Mouse (Mus musculus): ENCODE results near the gene Tmem151b. TPM values are rescaled to one million over a fixed set of nuclear protein-coding genes. Genes with fewer than 3 reads are reported as not detected.

Gene Tmem151b
- polyA plus RNA-seq, 1 experiment from 2014 or later, result 14.3 TPM

DNA sequence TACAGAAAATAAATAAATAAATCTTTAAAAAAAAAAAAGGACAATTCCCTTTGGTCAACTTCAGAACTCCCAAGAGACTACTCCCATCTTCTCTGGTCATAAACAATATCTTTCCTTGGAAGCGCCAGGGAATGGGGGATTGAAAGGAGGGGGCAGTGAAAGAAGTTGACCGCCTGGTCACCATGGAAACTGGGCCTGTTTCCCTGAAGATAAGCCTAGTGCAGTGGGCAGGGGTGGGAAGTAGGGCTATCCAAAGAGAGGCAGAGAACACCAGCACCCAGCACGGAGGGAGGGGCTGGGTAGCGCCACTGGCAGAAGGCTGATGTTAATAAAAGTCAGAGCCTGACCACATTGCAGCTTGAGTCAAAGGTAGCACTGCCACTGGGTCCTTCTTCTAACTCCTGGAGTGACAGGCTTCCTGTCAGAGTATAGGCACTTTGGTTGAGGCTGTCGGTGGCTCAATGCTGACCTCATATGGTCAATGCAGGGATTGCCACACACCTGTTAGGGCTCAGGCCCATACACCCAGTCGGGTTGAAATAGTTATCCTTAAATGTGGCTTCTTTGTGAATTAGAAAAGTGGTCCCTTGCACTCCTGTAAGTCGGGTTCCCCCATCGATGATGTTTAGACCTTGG, 2.5 kb upstream of the Tmem151b start:
- Histone ChIP-seq H3K9ac (replicated peaks; ENCODE audit: low read depth, low read length) (no peak overlapping the region), H3K9me3 (ENCODE audit: control insufficient read depth, low read length) (no peaks in the 10 kb centered on the region), H3K27me3 (ENCODE audit: control insufficient read depth, insufficient read depth, low read length) (peaks cover 5% of the 10 kb centered on the region), H3K27ac (ENCODE audit: low read depth, low read length) (no peak overlapping the region), H3K36me3 (ENCODE audit: control insufficient read depth, insufficient read depth, low read length) (no peaks in the 10 kb centered on the region), H3K4me1 (ENCODE audit: control insufficient read depth, insufficient read depth, low read length) (peaks cover 14% of the 10 kb centered on the region; the same call in 1 of the 2 replicates), H3K4me2 (ENCODE audit: low read depth, low read length) (no peak overlapping the region), H3K4me3 (ENCODE audit: low read depth, low read length) (no peak overlapping the region)
- 5% methylated on average over 8 of the region's 8 CpGs for WGBS
- peak; percentile 39; the same call in 1 of the 2 replicates for ATAC-seq (ENCODE audit: low read depth)

DNA sequence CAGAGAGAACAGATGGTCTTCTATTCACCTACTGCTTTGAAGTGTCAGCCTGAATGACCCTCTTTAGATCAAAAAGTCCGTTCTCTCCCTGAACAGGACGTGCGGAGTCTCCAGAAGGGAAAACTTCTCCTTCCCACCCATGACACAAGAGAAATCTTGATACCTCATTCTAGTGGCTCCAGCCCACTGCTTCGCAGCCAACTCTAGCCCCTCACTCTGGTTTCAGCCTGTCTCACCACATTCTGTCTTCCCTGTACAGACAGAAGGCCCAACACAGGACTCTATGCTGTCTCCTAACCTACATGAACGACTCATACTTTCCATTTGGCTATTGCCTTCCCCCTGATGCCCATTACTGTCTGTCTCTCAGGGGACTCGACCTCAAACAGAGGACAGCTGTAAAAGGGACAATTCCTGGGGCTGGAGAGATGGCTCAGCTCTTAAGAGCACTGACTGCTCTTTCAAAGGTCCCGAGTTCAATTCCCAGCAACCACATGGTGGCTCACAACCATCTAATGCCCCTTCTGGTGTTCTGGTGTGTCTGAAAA, 1.8 kb upstream of the Tmem151b start:
- 34% methylated on average over 7 of the region's 7 CpGs for WGBS
- Histone ChIP-seq H3K4me1 (ENCODE audit: control insufficient read depth, insufficient read depth, low read length) (peaks cover 15% of the 10 kb centered on the region; the same call in 1 of the 2 replicates), H3K4me2 (ENCODE audit: low read depth, low read length) (no peak overlapping the region), H3K9ac (replicated peaks; ENCODE audit: low read depth, low read length) (no peak overlapping the region), H3K36me3 (ENCODE audit: control insufficient read depth, insufficient read depth, low read length) (peaks cover 5% of the 10 kb centered on the region; the same call in 1 of the 2 replicates), H3K27me3 (ENCODE audit: control insufficient read depth, insufficient read depth, low read length) (peaks cover 11% of the 10 kb centered on the region), H3K9me3 (ENCODE audit: control insufficient read depth, low read length) (no peaks in the 10 kb centered on the region), H3K27ac (ENCODE audit: low read depth, low read length) (no peak overlapping the region), H3K4me3 (ENCODE audit: low read depth, low read length) (no peak overlapping the region)
- ATAC-seq (ENCODE audit: low read depth), result no peak

DNA sequence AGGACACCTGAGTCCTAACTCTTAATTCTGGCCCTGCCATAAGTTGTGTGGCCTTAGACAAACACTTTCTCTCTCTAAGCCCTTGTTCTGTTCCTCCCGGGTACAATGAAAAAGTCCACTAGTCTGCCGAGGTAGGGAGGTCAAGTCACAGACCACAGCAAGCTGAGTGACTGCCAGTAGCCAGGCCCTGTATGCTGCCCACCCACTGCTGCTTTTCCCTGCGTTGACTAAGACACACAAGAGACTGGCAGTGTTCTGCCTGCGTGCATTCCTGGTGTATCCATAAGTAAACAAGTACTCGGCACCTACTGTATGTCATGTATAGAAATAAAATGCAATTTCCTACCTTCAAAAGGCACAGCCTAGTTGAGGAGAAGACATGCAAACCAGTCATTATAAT, 776 bp upstream of the Tmem151b start:
- Histone ChIP-seq H3K9ac (replicated peaks; ENCODE audit: low read depth, low read length) (no peak overlapping the region), H3K4me2 (ENCODE audit: low read depth, low read length) (peak overlapping the region; percentile 67), H3K27me3 (ENCODE audit: control insufficient read depth, insufficient read depth, low read length) (peaks cover 19% of the 10 kb centered on the region), H3K4me1 (ENCODE audit: control insufficient read depth, insufficient read depth, low read length) (peaks cover 14% of the 10 kb centered on the region; the same call in 1 of the 2 replicates), H3K4me3 (ENCODE audit: low read depth, low read length) (peak overlapping the region; percentile 78; the same call in 1 of the 2 replicates), H3K27ac (ENCODE audit: low read depth, low read length) (no peak overlapping the region), H3K36me3 (ENCODE audit: control insufficient read depth, insufficient read depth, low read length) (peaks cover 11% of the 10 kb centered on the region), H3K9me3 (ENCODE audit: control insufficient read depth, low read length) (no peaks in the 10 kb centered on the region)
- 28% methylated on average over 5 of the region's 5 CpGs for WGBS
- no peak for ATAC-seq (ENCODE audit: low read depth)

- Histone ChIP-seq H3K4me1 (ENCODE audit: control insufficient read depth, insufficient read depth, low read length) (peaks cover 21% of the 10 kb centered on the region), H3K4me3 (ENCODE audit: low read depth, low read length) (peak overlapping the region; percentile 78), H3K36me3 (ENCODE audit: control insufficient read depth, insufficient read depth, low read length) (peaks cover 19% of the 10 kb centered on the region), H3K27ac (ENCODE audit: low read depth, low read length) (peak overlapping the region; percentile 91), H3K9me3 (ENCODE audit: control insufficient read depth, low read length) (no peaks in the 10 kb centered on the region), H3K4me2 (ENCODE audit: low read depth, low read length) (peak overlapping the region; percentile 67), H3K27me3 (ENCODE audit: control insufficient read depth, insufficient read depth, low read length) (peaks cover 19% of the 10 kb centered on the region), H3K9ac (replicated peaks; ENCODE audit: low read depth, low read length) (peak overlapping the region; percentile 98)
- WGBS, result 5% methylated on average over 16 of the region's 68 CpGs
- peak; percentile 61 for ATAC-seq (ENCODE audit: low read depth)
Observed at GRCm38 (mm10) chr17:45548541-45549512, 650 bp downstream of the Tmem151b start.

DNA sequence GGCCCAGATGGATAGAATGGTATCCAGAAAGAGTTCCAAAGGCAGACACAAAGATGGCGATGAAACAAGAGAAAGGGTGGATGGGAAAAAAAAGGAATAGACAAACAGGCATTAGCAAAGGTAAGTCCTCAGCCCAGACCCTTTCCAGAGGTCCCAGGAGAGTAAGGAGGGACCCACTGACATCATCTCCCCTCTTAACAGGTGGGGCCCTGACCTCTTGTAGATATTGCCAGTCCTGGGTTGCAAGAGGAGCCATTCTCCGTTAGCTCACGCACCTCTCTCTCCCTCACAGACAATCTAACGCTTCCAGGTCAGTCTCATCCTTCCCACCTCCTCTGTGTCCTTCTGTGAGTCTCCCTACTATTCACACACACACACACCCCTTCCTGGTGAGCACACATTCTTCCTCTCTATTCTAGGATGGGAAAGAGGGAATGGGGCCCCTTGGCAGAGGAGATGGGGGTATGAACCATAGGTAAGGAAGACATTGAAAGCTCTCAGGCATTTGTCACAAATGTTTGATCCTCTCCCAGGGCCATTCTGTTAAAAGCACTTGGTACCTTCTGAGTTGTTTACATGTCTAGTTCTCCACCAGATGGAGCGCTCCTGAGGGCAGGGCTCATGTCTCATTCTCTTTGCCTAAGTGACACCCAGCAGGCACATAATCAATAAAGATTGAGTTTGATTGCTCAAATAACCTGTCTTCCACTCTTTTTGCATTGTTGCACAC, 1.9 kb downstream of the Tmem151b start:
- Histone ChIP-seq H3K27me3 (ENCODE audit: control insufficient read depth, insufficient read depth, low read length) (peaks cover 19% of the 10 kb centered on the region), H3K4me1 (ENCODE audit: control insufficient read depth, insufficient read depth, low read length) (peaks cover 21% of the 10 kb centered on the region), H3K9ac (replicated peaks; ENCODE audit: low read depth, low read length) (no peak overlapping the region), H3K4me3 (ENCODE audit: low read depth, low read length) (peak overlapping the region; percentile 78), H3K36me3 (ENCODE audit: control insufficient read depth, insufficient read depth, low read length) (peaks cover 19% of the 10 kb centered on the region), H3K27ac (ENCODE audit: low read depth, low read length) (no peak overlapping the region), H3K9me3 (ENCODE audit: control insufficient read depth, low read length) (no peaks in the 10 kb centered on the region), H3K4me2 (ENCODE audit: low read depth, low read length) (peak overlapping the region; percentile 67)
- 84% methylated on average over 5 of the region's 5 CpGs for WGBS
- ATAC-seq (ENCODE audit: low read depth), result no peak

GRCm38 (mm10) chr17:45546941-45547340, 2.5 kb downstream of the Tmem151b start:
- peaks cover 19% of the 10 kb centered on the region for H3K36me3 ChIP-seq (ENCODE audit: control insufficient read depth, insufficient read depth, low read length)
- H3K4me2 ChIP-seq (ENCODE audit: low read depth, low read length), result no peak overlapping the region
- ATAC-seq (ENCODE audit: low read depth), result no peak
- no peak overlapping the region for H3K27ac ChIP-seq (ENCODE audit: low read depth, low read length)
- no peak overlapping the region for H3K9ac ChIP-seq (replicated peaks; ENCODE audit: low read depth, low read length)
- no peaks in the 10 kb centered on the region for H3K9me3 ChIP-seq (ENCODE audit: control insufficient read depth, low read length)
- peaks cover 21% of the 10 kb centered on the region for H3K4me1 ChIP-seq (ENCODE audit: control insufficient read depth, insufficient read depth, low read length)
- H3K4me3 ChIP-seq (ENCODE audit: low read depth, low read length), result no peak overlapping the region
- 63% methylated on average over 16 of the region's 16 CpGs for WGBS
- H3K27me3 ChIP-seq (ENCODE audit: control insufficient read depth, insufficient read depth, low read length), result peaks cover 19% of the 10 kb centered on the region

DNA sequence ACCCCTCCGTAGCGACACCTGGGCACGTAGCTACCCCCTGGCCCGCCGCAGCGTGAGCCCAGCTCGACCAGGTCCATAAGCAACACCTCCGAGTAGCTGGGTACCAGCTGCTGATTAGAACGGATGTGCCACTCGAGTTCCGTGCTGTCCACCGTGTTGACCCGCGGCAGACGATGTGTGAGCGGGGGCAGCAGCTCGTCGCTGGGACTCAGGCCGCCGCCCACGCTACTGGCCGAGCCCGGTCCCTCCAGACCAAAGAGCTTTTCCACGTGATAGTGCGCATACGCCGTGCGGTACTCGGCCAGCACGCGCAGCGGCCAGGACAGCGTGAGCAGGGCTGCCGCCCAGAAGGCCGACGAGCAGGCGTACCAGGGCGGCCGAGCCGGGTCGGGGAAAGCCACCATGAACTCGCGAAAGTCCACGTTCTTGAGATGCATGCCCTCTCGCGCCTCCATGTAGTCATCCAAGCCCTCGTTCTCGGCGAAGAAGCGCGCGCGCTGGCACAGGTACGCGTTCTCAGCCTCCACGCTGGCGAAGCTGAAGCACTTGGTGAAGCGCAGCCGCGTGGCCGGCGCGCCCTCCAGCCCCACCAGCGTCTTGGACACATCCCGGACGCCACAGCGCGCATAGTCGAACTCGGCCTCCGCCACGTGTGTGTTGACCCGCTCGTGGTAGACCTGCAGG, 4.1 kb downstream of the Tmem151b start:
- WGBS, result 11% methylated on average over 74 of the region's 74 CpGs
- ATAC-seq (ENCODE audit: low read depth), result no peak
- Histone ChIP-seq H3K9ac (replicated peaks; ENCODE audit: low read depth, low read length) (0 out of 2 replicates have a peak overlapping the region, but pooled peaks have one; percentile 25), H3K36me3 (ENCODE audit: control insufficient read depth, insufficient read depth, low read length) (peaks cover 19% of the 10 kb centered on the region), H3K27me3 (ENCODE audit: control insufficient read depth, insufficient read depth, low read length) (peaks cover 19% of the 10 kb centered on the region), H3K4me1 (ENCODE audit: control insufficient read depth, insufficient read depth, low read length) (peaks cover 21% of the 10 kb centered on the region), H3K9me3 (ENCODE audit: control insufficient read depth, low read length) (no peaks in the 10 kb centered on the region), H3K4me2 (ENCODE audit: low read depth, low read length) (peak overlapping the region; percentile 27), H3K27ac (ENCODE audit: low read depth, low read length) (no peak overlapping the region), H3K4me3 (ENCODE audit: low read depth, low read length) (peak overlapping the region; percentile 5; the same call in 1 of the 2 replicates)

DNA sequence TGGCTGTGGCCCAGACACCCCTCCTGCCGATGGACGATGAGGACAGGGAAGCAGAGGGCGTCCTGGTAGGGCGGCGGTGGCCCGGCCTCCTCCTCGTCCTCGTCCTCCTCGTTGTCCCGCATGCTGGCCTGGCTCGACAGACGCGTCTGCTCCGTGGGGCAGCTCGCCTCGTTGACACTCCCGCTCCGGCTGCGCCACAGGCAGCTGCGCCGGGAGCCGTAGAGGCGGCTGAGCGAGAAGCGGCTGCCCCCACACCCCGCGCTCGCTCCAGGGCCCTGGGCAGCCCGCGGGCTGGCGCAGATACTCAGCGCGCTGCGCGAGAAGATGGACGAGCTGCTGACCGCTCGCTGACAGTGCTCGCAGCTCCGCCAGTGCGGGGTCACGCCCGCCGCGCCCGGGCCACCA, 4.6 kb downstream of the Tmem151b start:
- Histone ChIP-seq H3K4me3 (ENCODE audit: low read depth, low read length) (peak overlapping the region; percentile 5; the same call in 1 of the 2 replicates), H3K27ac (ENCODE audit: low read depth, low read length) (no peak overlapping the region), H3K4me1 (ENCODE audit: control insufficient read depth, insufficient read depth, low read length) (peaks cover 21% of the 10 kb centered on the region), H3K9ac (replicated peaks; ENCODE audit: low read depth, low read length) (0 out of 2 replicates have a peak overlapping the region, but pooled peaks have one; percentile 25), H3K9me3 (ENCODE audit: control insufficient read depth, low read length) (no peaks in the 10 kb centered on the region), H3K4me2 (ENCODE audit: low read depth, low read length) (peak overlapping the region; percentile 27), H3K27me3 (ENCODE audit: control insufficient read depth, insufficient read depth, low read length) (peaks cover 19% of the 10 kb centered on the region), H3K36me3 (ENCODE audit: control insufficient read depth, insufficient read depth, low read length) (peaks cover 19% of the 10 kb centered on the region)
- ATAC-seq (ENCODE audit: low read depth), result no peak
- 3% methylated on average over 45 of the region's 46 CpGs for WGBS

All from neural tube, embryonic 14.5 days (tissue).